Mouse (Mus musculus) limb, embryonic 15.5 days (tissue): ENCODE results near the gene Sh3bgrl3. TPM values are rescaled to one million over a fixed set of nuclear protein-coding genes. Genes with fewer than 3 reads are reported as not detected.

Source experiments
- ATAC-seq: fragments of 200-750 bp; cut with Nextera tagmentation; 2 replicates; pipeline ENCODE4 v1.8.0; 2017; ENCODE audit warnings: low read depth, moderate TSS enrichment; ENCODE audit not compliant: insufficient number of reproducible peaks, low FRiP score, low TSS enrichment
- H3K27ac ChIP-seq: fragments of 300-500 bp; sonication (generic); 2 replicates; pipeline ENCODE4 v1.5.1; 2015; ENCODE audit warnings: moderate library complexity, mild to moderate bottlenecking, inconsistent platforms
- H3K27me3 ChIP-seq: fragments of 300-500 bp; sonication (generic); 2 replicates; pipeline ENCODE4 v1.6.1; 2015; ENCODE audit warnings: inconsistent platforms
- H3K36me3 ChIP-seq: fragments of 300-500 bp; sonication (generic); 2 replicates; pipeline ENCODE4 v1.6.1; 2015; ENCODE audit warnings: inconsistent platforms
- H3K4me1 ChIP-seq: fragments of 300-500 bp; sonication (generic); 2 replicates; pipeline ENCODE4 v1.6.1; 2015; ENCODE audit warnings: inconsistent platforms
- H3K4me2 ChIP-seq: fragments of 300-500 bp; sonication (generic); 2 replicates; pipeline ENCODE4 v1.6.1; 2015; ENCODE audit warnings: mild to moderate bottlenecking, inconsistent platforms
- H3K4me3 ChIP-seq: fragments of 300-500 bp; sonication (generic); 2 replicates; pipeline ENCODE4 v1.5.1; 2015; ENCODE audit warnings: mild to moderate bottlenecking, inconsistent platforms
- H3K9ac ChIP-seq: fragments of 300-500 bp; sonication (generic); 2 replicates; pipeline ENCODE4 v1.6.1; 2015; ENCODE audit warnings: inconsistent platforms
- H3K9me3 ChIP-seq: fragments of 300-500 bp; sonication (generic); 2 replicates; pipeline ENCODE4 v1.6.1; 2016; ENCODE audit warnings: inconsistent platforms
- WGBS: fragments of 180-500 bp; shearing (Covaris S2); methylation state at CpG from one replicate; pipeline ENCODE4 v1.1.7; 2015; 5-methylcytosine and 5-hydroxymethylcytosine counted together
- polyA plus RNA-seq: library from polyadenylated mRNA; unstranded; fragments of >200 nt; fragmentation: Nextera tagmentation; extraction: Ambion mirVana; gene quantifications from 2 replicates; pipeline ENCODE4 v1.2.1, GENCODE M21; 2015

Gene Sh3bgrl3
- polyA plus RNA-seq, 1 experiment from 2014 or later = 496 TPM

GRCm38 (mm10) chr4:134127793-134128192, 796 bp downstream of the Sh3bgrl3 start:
- ATAC-seq = no peak
- WGBS = 54% methylated on average over 8 of the region's 8 CpGs
- Histone ChIP-seq H3K9ac (peak overlapping the region; percentile 50), H3K27me3 (no peaks in the 10 kb centered on the region), H3K4me1 (peaks cover 37% of the 10 kb centered on the region), H3K4me3 (peak overlapping the region; percentile 56), H3K36me3 (0 out of 2 replicates have a peak, but pooled peaks cover 10% of the 10 kb centered on the region), H3K9me3 (no peaks in the 10 kb centered on the region), H3K4me2 (peak overlapping the region; percentile 83), H3K27ac (peak overlapping the region; percentile 95; the same call in 1 of the 2 replicates)

GRCm38 (mm10) chr4:134127121-134127455, 1.5 kb downstream of the Sh3bgrl3 start:
- 0 out of 2 replicates have a peak, but pooled peaks cover 10% of the 10 kb centered on the region for H3K36me3 ChIP-seq
- H3K9ac ChIP-seq = no peak overlapping the region
- H3K4me2 ChIP-seq = peak overlapping the region; percentile 83; the same call in 1 of the 2 replicates
- WGBS = 84% methylated on average over 7 of the region's 7 CpGs
- H3K27me3 ChIP-seq = no peaks in the 10 kb centered on the region
- H3K27ac ChIP-seq = no peak overlapping the region
- ATAC-seq = no peak
- peak overlapping the region; percentile 56; the same call in 1 of the 2 replicates for H3K4me3 ChIP-seq
- H3K4me1 ChIP-seq = peaks cover 41% of the 10 kb centered on the region
- no peaks in the 10 kb centered on the region for H3K9me3 ChIP-seq

- no peak for ATAC-seq
- Histone ChIP-seq H3K27ac (no peak overlapping the region), H3K4me1 (peaks cover 41% of the 10 kb centered on the region), H3K27me3 (no peaks in the 10 kb centered on the region), H3K4me3 (no peak overlapping the region; the same call in 1 of the 2 replicates), H3K4me2 (peak overlapping the region; percentile 83; the same call in 1 of the 2 replicates), H3K9ac (no peak overlapping the region), H3K9me3 (no peaks in the 10 kb centered on the region), H3K36me3 (0 out of 2 replicates have a peak, but pooled peaks cover 10% of the 10 kb centered on the region)
- 84% methylated on average over 21 of the region's 21 CpGs for WGBS
Observed at GRCm38 (mm10) chr4:134126300-134127120, 2.1 kb downstream of the Sh3bgrl3 start.

- H3K27me3 ChIP-seq = no peaks in the 10 kb centered on the region
- H3K9me3 ChIP-seq = no peaks in the 10 kb centered on the region
- no peak overlapping the region for H3K27ac ChIP-seq
- 0 out of 2 replicates have a peak, but pooled peaks cover 3% of the 10 kb centered on the region for H3K36me3 ChIP-seq
- no peak for ATAC-seq
- peaks cover 41% of the 10 kb centered on the region for H3K4me1 ChIP-seq
- no peak overlapping the region for H3K9ac ChIP-seq
- no peak overlapping the region for H3K4me2 ChIP-seq
- H3K4me3 ChIP-seq = no peak overlapping the region
- WGBS = 89% methylated on average over 15 of the region's 15 CpGs
Observed at GRCm38 (mm10) chr4:134125383-134126060, 3.1 kb downstream of the Sh3bgrl3 start.

- no peak overlapping the region for H3K27ac ChIP-seq
- ATAC-seq = no peak
- no peak overlapping the region for H3K4me2 ChIP-seq
- 25% methylated on average over 17 of the region's 17 CpGs for WGBS
- no peak overlapping the region for H3K4me3 ChIP-seq
- no peak overlapping the region for H3K9ac ChIP-seq
- no peaks in the 10 kb centered on the region for H3K27me3 ChIP-seq
- peaks cover 37% of the 10 kb centered on the region for H3K4me1 ChIP-seq
- H3K36me3 ChIP-seq = 0 out of 2 replicates have a peak, but pooled peaks cover 3% of the 10 kb centered on the region
- H3K9me3 ChIP-seq = no peaks in the 10 kb centered on the region
Observed at GRCm38 (mm10) chr4:134123680-134124551, 4.7 kb downstream of the Sh3bgrl3 start.

- H3K4me2 ChIP-seq = no peak overlapping the region
- no peak overlapping the region for H3K9ac ChIP-seq
- 0 out of 2 replicates have a peak, but pooled peaks cover 3% of the 10 kb centered on the region for H3K36me3 ChIP-seq
- H3K27ac ChIP-seq = no peak overlapping the region
- no peaks in the 10 kb centered on the region for H3K27me3 ChIP-seq
- no peaks in the 10 kb centered on the region for H3K9me3 ChIP-seq
- 93% methylated on average over 6 of the region's 6 CpGs for WGBS
- H3K4me3 ChIP-seq = no peak overlapping the region
- peaks cover 39% of the 10 kb centered on the region for H3K4me1 ChIP-seq
- ATAC-seq = no peak
Observed at GRCm38 (mm10) chr4:134123147-134123546, 5.4 kb downstream of the Sh3bgrl3 start.

- 0 out of 2 replicates have a peak, but pooled peaks cover 3% of the 10 kb centered on the region for H3K36me3 ChIP-seq
- no peaks in the 10 kb centered on the region for H3K27me3 ChIP-seq
- H3K27ac ChIP-seq = no peak overlapping the region
- H3K4me1 ChIP-seq = peaks cover 32% of the 10 kb centered on the region
- no peaks in the 10 kb centered on the region for H3K9me3 ChIP-seq
- H3K4me3 ChIP-seq = no peak overlapping the region
- 21% methylated on average over 3 of the region's 3 CpGs for WGBS
- no peak overlapping the region for H3K4me2 ChIP-seq
- no peak overlapping the region for H3K9ac ChIP-seq
- ATAC-seq = no peak
Observed at GRCm38 (mm10) chr4:134122281-134122680, 6.3 kb downstream of the Sh3bgrl3 start.

- no peak for ATAC-seq
- 51% methylated on average over 4 of the region's 4 CpGs for WGBS
Observed at GRCm38 (mm10) chr4:134121571-134121970, 7.0 kb downstream of the Sh3bgrl3 start.

GRCm38 (mm10) chr4:134120916-134121315, 7.7 kb downstream of the Sh3bgrl3 start:
- H3K4me2 ChIP-seq = no peak overlapping the region
- no peak for ATAC-seq
- WGBS = 87% methylated on average over 4 of the region's 4 CpGs
- H3K4me3 ChIP-seq = no peak overlapping the region
- H3K27me3 ChIP-seq = no peaks in the 10 kb centered on the region
- H3K9ac ChIP-seq = no peak overlapping the region
- peaks cover 21% of the 10 kb centered on the region for H3K4me1 ChIP-seq
- H3K36me3 ChIP-seq = no peaks in the 10 kb centered on the region
- no peak overlapping the region for H3K27ac ChIP-seq
- H3K9me3 ChIP-seq = no peaks in the 10 kb centered on the region

More at GRCm38 (mm10) chr4:134121571-134121970, 7.0 kb downstream of the Sh3bgrl3 start:
- Histone ChIP-seq H3K9me3 (no peaks in the 10 kb centered on the region), H3K27ac (no peak overlapping the region), H3K27me3 (no peaks in the 10 kb centered on the region), H3K36me3 (0 out of 2 replicates have a peak, but pooled peaks cover 3% of the 10 kb centered on the region), H3K4me3 (no peak overlapping the region), H3K4me2 (no peak overlapping the region), H3K4me1 (peaks cover 25% of the 10 kb centered on the region), H3K9ac (no peak overlapping the region)

GRCm38 (mm10) chr4:134120192-134120805, 8.3 kb downstream of the Sh3bgrl3 start:
- H3K4me2 ChIP-seq = no peak overlapping the region
- no peak for ATAC-seq
- no peaks in the 10 kb centered on the region for H3K27me3 ChIP-seq
- no peaks in the 10 kb centered on the region for H3K9me3 ChIP-seq
- H3K9ac ChIP-seq = no peak overlapping the region
- peaks cover 24% of the 10 kb centered on the region for H3K4me1 ChIP-seq
- no peak overlapping the region for H3K27ac ChIP-seq
- H3K36me3 ChIP-seq = no peaks in the 10 kb centered on the region
- 78% methylated on average over 6 of the region's 6 CpGs for WGBS
- no peak overlapping the region for H3K4me3 ChIP-seq

- ATAC-seq = no peak
- no peak overlapping the region for H3K4me3 ChIP-seq
- H3K4me1 ChIP-seq = peaks cover 20% of the 10 kb centered on the region
- H3K27me3 ChIP-seq = no peaks in the 10 kb centered on the region
- WGBS = 64% methylated on average over 9 of the region's 9 CpGs
- H3K36me3 ChIP-seq = no peaks in the 10 kb centered on the region
- H3K9ac ChIP-seq = no peak overlapping the region
- no peak overlapping the region for H3K27ac ChIP-seq
- no peak overlapping the region for H3K4me2 ChIP-seq
- H3K9me3 ChIP-seq = no peaks in the 10 kb centered on the region
Observed at GRCm38 (mm10) chr4:134119644-134120043, 8.9 kb downstream of the Sh3bgrl3 start.
